Mouse (Mus musculus) heart, adult 2 months (tissue): ENCODE measurements around the gene Phb2.

Source experiments
- CTCF ChIP-seq: fragments of 200-600 bp; IDR thresholded peaks from 2 replicates; pipeline ENCODE4 v1.8.1; 2022; ENCODE audit warnings: antibody characterized with exemption, mild to moderate bottlenecking, moderate library complexity
- POLR2A ChIP-seq: fragments of 200-500 bp; IDR thresholded peaks from 2 replicates; pipeline ENCODE4 v1.6.1; 2011; ENCODE audit warnings: mild to moderate bottlenecking, low read depth, low read length, control low read depth; ENCODE audit not compliant: insufficient read depth

GRCm38 (mm10) chr6:124706061-124706627 is 6.0 kb upstream of the Phb2 start:
- TF ChIP-seq CTCF (no peak), POLR2A (no peak)
